Mouse (Mus musculus): ENCODE measurements around the gene Timp2.

- TF ChIP-seq POLR2A (IDR thresholded peaks at IDR 0.05; ENCODE audit: borderline replicate concordance, control insufficient read depth, low read depth, low read length) (no peak), CTCF (IDR thresholded peaks at IDR 0.05; ENCODE audit: control insufficient read depth, insufficient read depth, low read length) (no peak)
Measured at GRCm38 (mm10) chr11:118316231-118316806, 39.2 kb downstream of the Timp2 start.
